Mouse (Mus musculus) c-Kit-positive CD71-positive TER-119-negative erythroid progenitor cells, embryonic 14.5 days (primary cell): ENCODE results near the gene Lrmp.
"Not testable (repeated sequence)": the region's sequence is repeated elsewhere in the genome, so short reads cannot be mapped to it uniquely, and the experiment has no call there.

Experiments used
- DNase-seq: peaks from one replicate; pipeline ENCODE4 v3.0.0-alpha.2; 2013; ENCODE audit warnings: low read depth

Gene Lrmp

GRCm38 (mm10) chr6:145115476-145116097, at the start of gene Lrmp:
Gene Lrmp, plus strand, starts transcription at chr6:145115653.
- DNase-seq, result no peak

DNA sequence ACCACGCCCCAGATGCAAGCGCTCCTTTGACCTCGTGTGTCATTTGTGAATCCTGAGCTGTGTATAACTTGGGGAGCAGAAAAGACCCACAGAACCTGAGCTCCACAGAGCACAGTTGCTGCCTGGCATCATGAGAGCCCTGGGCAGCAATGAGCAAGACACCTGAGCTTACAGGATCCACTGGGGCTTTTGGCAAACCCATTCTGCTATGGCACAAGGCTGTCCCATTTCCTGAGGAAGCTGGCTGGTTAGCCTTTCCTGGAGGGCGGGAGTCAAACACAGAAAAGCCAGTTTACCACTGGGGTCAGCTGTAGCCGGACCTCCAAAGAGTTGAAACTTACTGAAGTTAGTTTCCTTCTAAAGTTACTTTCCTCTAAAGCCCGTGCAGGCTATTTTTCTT, 49.0 kb upstream of the Lrmp start:
- DNase-seq, result no peak

GRCm38 (mm10) chr6:145067679-145068078, 47.8 kb upstream of the Lrmp start:
- no peak for DNase-seq

- DNase-seq, result no peak
Measured at GRCm38 (mm10) chr6:145069397-145069796, 46.1 kb upstream of the Lrmp start.

GRCm38 (mm10) chr6:145069921-145070320, 45.5 kb upstream of the Lrmp start:
- no peak for DNase-seq

DNA sequence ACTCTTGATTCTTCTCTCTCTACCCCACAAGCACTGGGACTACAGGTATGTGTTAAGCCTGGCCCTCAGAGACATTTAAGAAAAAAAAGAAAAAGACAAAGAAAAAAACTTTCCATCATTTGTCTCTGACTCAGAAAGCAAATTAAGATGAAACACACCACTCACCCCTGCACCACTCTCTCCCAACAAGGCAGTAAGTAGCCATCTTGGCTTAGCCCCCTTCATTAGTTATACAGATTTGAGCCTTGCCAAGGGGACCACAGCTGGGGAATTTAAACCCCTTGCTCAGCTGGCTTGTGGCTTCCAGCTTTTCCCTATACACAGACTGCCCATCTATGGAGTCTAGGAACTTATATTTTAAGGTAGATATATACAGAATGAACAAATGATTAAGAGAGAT, 41.0 kb upstream of the Lrmp start:
- DNase-seq, result no peak

DNA sequence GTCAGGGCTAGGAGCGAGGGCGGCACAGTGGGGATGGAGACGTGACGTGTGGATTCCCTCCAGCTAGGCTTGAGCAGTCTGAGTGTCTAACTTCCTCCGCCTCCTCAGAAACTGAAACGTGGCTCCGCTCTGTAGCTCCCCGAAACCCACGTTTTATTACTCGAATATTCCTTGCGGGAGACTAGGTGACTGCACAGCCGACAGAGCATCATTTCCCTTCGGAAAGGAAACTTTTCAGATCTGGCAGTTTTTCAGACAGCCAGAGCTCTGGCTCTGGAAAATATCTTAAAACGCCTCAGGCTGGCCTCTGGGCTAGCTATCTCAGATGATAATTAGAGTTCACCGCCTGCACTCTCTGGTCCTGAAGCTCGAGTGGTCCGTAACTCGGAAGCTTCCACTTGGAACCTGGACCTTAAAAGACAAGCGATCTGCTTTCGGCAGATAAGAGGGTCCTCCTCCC, 40.3 kb upstream of the Lrmp start:
- DNase-seq, result no peak

DNA sequence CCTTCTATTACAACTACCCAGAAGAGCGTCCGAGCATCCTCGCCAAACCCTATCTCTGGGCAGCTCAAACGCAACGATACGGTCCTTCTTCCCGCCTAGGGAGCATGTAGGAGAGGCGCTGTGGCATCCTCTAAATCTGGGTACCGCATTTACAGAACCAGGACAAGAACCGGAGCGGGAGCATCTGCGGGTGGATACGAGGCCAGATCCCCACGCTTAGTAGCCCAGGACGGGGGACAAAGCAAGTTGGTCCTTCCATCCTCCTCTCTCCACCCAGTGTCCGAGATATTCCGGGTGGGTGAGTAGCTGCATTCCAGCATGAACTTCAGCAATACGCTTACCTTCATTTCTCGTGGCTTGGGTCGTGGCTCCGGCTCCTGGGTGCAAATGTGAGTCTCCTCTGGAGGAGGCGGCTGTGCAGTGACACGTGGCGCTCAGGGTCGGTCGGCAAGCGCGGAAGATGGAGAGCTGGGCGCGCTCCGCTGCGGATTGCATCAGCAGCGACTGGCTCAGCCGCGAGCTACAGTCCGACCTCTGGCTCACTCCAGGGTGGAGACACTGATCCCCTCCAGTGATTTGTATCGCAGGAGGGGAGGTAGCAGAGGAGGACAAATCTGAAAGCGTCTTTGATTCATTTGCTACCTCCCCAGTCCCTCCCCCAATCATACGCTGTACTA, 39.8 kb upstream of the Lrmp start, which contains the start of gene Bcat1:
Gene Bcat1, minus strand, starts transcription at position 637 of the 677 bp plus-strand sequence.
- no peak for DNase-seq

DNA sequence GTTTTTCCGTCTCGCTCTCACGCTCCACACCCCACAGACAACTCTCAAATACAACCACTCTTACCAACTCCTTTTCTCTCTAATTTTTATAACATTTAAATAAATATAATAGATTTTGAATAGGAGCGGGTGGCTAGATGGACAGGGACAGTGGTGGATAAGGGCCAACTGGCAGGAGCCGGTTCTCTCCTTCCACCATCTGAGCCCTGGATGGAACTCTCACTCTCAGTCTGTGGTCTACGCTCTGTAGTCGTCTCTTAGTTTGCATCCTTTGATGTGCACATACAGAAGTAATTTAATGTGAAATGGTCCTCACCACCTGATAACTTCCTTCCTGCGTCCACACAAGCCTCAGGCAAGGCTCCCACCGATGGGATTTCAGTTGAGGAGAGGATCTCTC, 39.2 kb upstream of the Lrmp start:
- no peak for DNase-seq

DNA sequence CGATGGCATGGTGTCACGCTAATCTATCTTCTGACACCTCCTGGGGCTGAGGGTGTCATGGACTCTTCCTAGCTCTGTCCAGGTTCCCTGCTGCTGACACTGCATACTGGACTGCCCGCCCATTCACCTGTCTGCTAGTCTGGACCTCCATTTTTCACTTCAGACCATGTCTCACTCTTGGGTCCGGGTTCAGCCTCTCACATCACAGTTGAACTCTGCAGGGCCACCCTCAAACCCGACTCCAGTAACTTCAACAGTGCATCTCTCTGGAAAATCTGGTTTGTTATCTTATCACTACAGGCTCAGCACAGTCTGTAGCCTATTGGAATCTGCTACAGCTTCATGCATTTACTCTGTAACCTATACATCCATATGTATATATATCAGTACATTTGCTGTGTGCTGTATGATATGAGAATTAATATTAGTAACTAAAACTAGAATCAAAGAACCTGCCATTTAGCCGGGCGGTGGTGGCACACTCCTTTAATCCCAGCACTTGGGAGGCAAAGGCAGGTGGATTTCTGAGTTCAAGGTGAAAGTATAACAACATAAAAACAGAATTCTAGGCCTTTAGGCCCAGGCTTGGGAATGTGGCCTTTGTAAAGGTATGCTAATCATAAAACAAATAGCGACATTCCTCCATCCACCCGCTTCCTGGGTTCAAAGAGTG, 36.2 kb upstream of the Lrmp start:
- DNase-seq, result no peak

GRCm38 (mm10) chr6:145081721-145082120, 33.7 kb upstream of the Lrmp start:
- no peak for DNase-seq

DNA sequence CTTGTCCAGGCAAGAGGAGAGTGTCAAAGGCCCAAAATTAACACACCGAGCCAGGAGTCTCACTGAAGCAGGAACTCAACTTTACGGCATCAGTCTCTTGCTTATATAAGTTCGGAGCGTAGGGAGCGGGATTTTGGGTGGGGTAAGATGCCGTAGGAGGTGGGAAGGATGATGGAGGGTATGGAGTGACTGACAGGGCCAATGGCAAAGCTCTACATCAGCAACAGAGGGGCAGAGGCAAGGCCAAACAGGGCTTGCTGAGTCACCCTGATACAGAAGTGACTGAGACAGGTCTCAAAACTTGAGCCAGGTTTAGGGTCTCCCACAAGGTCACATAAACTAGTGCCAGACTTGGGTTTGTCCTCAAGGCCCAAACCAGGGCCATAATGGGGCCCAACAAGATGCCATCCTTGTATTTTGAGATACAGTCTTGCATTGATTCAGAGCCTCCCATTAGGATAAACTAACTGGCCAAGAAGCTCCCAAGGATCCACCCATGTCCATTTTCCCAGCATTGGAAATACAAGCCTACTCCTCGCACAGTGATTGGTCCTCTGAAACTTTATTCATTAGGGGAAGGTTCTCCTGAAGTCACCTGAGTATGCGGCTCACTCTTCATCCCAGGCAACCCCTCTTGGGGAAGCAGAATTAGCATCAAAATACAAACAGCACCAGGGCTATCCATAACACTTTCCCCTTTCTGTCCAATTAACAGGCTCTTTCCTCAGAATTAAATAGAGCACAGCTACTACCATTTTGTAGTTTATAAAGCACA, 30.9 kb upstream of the Lrmp start:
- DNase-seq, result no peak

DNA sequence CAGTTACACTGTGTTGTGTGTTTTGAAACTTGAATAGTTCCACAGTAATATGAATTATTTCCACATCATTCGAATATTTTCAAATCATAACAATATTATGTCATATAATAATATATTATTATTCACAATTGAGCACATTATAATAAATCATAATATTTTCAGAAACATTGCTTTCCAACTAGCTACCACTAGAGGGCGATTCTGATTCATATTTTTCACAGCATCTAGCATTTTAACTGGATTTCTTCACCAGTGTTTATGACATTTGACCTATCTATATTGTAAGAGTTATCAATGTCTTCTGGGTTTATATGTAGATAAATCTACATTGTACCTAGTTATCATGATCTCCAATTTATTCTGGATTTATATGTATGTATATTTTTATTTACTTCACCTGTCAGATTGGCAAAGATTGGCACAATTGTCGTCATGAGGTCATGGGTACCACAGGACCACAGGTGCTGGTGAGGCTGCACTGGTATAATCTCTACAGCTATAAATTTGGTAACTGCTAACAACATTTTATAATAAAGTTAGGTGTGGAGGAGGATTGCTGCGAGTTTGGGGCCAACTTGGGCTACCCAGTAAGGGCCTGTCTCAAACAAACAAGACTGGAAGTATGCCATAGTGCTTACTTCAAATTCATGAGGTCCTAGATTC, 26.9 kb upstream of the Lrmp start:
- DNase-seq, result peak; percentile 25

DNA sequence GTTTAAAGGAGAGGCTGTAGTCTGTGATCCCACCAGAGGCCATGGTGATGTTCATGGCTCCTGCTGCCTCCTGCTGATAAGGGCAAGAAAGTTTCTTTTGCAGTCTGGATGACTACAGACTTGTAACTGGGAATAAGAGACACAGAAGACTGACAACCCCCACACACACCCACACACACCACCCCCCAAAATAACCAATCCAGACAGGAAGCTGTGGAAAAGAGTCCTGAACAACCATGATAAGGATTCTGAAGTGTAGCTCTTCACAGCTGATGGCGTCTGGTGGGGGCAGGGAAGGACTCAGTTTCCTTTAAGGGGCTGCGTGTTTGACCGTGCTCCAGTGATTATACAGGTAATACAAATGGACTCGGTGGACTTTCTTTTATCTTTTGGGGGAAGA, 26.1 kb upstream of the Lrmp start:
- no peak for DNase-seq

GRCm38 (mm10) chr6:145090201-145090863, 25.1 kb upstream of the Lrmp start:
- no peak for DNase-seq

DNA sequence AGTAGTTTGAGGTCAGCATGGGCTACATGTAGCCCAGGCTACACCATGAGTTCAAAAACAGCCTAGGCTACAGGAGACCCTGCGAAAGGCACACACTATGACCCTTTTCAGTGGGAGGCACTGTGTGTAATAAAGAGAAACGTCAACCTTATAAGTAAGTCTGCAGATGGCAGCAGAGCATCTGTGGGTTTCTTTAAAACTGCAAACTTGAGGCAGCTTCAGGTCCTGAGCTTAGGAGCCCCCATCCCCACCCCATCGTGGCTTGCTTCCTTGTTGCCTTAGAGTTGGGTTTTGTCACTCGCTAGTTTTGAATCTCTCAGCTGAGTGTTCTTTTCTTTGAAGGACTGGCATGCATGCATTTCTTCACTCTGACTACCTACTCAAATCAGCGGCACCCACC, 24.5 kb upstream of the Lrmp start:
- DNase-seq, result no peak

- no peak for DNase-seq
Measured at GRCm38 (mm10) chr6:145091998-145092397, 23.5 kb upstream of the Lrmp start.

DNA sequence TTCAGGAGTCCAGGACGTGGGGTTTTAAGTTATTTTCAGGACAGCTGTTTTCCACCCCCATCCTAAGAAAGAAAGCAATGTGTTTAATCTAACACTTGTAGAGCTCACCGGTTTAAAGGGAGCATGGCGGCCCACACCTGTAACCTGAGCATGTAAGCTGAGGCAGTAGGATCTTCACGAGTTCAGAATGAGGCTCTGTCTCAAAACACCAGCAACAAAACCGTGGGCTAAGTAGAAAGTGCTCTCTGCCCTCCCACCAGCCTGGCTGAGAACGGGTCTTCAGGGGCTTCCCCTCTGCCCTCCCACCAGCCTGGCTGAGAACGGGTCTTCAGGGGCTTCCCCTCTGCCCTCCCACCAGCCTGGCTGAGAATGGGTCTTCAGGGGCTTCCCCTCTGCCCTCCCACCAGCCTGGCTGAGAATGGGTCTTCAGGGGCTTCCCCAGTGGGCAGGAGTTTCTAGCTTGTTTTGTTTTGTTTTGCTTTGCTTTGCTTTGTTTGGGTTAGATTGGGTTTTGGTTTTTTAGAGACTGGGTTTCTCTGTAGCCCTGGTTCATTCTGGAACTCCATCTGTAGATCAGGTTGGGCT, 22.3 kb upstream of the Lrmp start:
- not testable (repeated sequence) for DNase-seq

GRCm38 (mm10) chr6:145094431-145094830, 21.0 kb upstream of the Lrmp start:
- DNase-seq, result no peak

- DNase-seq, result no peak
Measured at GRCm38 (mm10) chr6:145100923-145101322, 14.5 kb upstream of the Lrmp start.
